Mouse (Mus musculus): ENCODE data around the gene Ogfod3. TPM values are rescaled to one million over a fixed set of nuclear protein-coding genes. Genes with fewer than 3 reads are reported as not detected.

Ogfod3 gene
- 22.1 and 23.6 TPM in 2 replicates for polyA plus RNA-seq (2015; fragmentation: Nextera tagmentation; extraction: Ambion mirVana)

DNA sequence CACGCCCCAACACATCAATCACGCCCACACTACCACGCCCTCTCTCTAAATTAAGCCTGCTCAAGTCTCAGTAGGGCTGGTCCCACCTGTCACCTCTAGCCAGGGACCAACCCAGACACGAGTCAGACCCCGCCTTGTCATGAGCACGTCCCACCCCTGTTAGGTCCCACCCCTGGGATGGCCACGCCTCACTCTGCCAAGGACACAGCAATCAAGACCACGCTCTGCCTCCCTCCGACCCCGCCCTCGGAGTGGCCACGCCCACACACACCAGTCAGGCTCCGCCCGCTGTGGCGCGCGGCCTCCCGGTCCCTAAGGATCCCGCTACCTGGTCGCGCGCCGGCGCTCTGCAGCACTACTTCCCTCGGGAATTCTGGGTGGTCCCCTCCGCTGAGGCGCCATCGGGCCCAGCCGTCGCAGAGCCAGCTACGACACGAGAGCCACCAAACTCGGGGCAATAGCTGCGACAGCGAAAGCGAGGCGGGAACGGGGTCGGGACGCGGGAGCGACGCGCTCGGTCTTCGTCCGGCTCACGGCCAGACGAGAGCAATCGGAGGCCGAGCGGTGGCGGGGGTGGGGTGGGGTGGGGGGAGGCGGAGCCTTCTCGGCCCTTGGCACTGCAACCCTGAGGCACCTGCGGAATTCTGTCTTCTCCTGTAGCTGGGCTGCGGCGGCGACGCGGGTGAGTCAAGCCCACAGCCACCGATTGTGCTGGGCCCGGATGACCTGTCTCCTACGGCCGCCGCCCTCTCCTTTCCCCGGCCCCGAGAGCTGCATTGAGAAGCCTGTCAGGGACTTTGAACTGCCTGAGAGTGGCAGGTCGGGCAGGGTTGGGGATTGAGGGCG is at the start of gene Ogfod3, which contains the start of gene Hexdc:
Gene Ogfod3 (minus strand): TSS at position 551 of the 846 bp plus-strand sequence.
Gene Hexdc (plus strand): TSS at position 273 of the 846 bp plus-strand sequence.

DNA sequence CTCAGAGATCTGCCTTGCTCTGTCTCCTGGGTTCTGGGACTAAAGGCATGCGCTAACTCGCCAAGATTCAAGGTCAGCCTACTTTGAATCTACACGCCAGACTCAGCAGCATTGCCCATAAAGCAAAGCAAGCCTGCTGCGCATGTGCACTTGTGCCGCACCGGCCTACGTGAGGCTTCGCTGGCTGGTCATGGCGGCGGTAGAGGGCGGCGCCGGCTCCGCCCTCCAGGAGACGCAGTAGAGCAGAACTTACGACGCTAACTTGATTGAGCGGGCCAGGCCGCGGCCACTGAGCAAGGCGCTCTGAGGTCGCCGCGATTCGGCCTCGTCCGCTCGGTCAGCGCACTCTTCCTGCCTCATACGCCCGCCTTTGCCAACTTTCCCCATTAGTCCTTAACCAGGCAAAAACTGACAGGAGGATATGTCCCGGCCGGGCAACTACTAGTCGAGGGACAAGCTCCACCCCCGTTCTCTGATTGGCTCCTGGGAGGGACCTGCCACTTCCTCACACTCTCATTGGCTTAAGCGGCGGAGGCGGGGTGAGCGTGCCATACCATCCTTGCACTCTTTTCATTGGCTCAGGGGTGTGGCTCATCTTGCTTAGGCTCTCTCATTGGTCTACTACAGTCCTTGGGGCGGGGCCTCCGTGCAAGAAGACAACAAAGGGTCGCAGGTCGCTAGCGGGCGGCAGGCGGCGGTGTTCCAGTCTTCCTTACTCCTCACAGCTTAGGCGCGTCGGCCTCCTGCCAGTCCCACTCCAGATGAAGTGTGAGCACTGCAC is 32.2 kb upstream of the Ogfod3 start, which contains the start of gene Narf:
Gene Narf (plus strand): TSS at position 690 of the 781 bp plus-strand sequence.

DNA sequence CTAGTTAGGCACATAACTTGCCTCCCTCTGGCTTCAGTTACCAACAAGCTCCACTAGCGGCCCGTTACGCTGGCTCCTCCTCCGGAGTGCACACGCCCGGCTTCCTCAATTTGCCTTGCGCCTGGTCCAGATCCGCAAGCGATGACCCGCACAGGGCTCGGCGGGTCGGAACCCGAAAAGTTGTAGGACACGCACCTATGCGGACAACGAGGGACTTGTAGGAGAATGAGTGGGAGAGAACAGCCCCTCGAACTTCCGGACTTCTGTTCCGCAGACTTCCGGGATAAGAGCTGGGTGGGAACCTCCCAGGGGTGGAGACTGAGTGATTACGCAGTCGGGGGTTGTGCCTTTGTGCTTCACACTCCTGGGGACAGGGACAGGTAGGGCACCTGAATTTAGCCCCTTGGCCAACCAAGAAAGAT is 24.5 kb upstream of the Ogfod3 start, which contains the start of gene Cybc1:
Gene Cybc1 (minus strand): TSS at position 305 of the 422 bp plus-strand sequence.

GRCm38 (mm10) chr11:121159971-121160370 is 44.5 kb downstream of the Ogfod3 start, which contains the start of gene Uts2r:
Uts2r (plus strand) TSS chr11:121160271.

DNA sequence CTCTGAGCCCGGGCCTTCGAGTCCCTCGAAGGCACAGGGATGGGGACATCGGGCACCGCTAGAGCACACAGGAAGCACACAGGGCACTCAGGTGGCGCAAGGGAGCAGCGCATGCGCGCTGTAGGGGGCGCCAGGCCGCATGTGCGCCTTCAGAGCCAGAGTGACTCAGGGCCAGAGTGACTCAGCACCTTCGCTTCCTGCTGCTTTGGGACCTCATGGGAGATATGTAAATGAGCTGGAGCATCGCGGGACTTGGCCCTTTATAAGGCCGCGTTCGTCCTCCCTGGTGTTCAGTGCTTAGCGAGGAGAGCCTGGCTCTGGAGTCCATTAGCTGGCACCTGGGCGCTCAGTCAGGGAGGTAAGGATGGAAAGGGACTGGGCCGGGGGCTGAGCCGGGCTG is 58.6 kb downstream of the Ogfod3 start, which contains the start of gene Tex19.1:
Gene Tex19.1 (plus strand): TSS at position 279 of the 400 bp plus-strand sequence.

Other genes with a start within 250 kb of the Ogfod3 start
- gene Csnk1d, start 213.4 kb downstream of the Ogfod3 start, polyA plus RNA-seq (2015; fragmentation: Nextera tagmentation; extraction: Ambion mirVana): 49.8 and 50.0 TPM in 2 replicates
- 0.13 and 0.50 TPM in 2 replicates for gene Cd7, start 165.3 kb downstream of the Ogfod3 start, polyA plus RNA-seq (2015; fragmentation: Nextera tagmentation; extraction: Ambion mirVana)
- gene Sectm1b, start 141.1 kb downstream of the Ogfod3 start, polyA plus RNA-seq (2015; fragmentation: Nextera tagmentation; extraction: Ambion mirVana): not detected in 2 replicates
- 0.10 and 0.16 TPM in 2 replicates for gene Sectm1a, start 123.5 kb downstream of the Ogfod3 start, polyA plus RNA-seq (2015; fragmentation: Nextera tagmentation; extraction: Ambion mirVana)
- gene Tex19.2, start 86.0 kb downstream of the Ogfod3 start, polyA plus RNA-seq (2015; fragmentation: Nextera tagmentation; extraction: Ambion mirVana): not detected in 2 replicates
- gene Tex19.1, start 58.6 kb downstream of the Ogfod3 start, polyA plus RNA-seq (2015; fragmentation: Nextera tagmentation; extraction: Ambion mirVana): 0.07 and 0.12 TPM in 2 replicates
- gene Uts2r, start 44.4 kb downstream of the Ogfod3 start, polyA plus RNA-seq (2015; fragmentation: Nextera tagmentation; extraction: Ambion mirVana): 2.7 and 3.2 TPM in 2 replicates
- 5.0 and 5.6 TPM in 2 replicates for gene Hexdc, start 278 bp downstream of the Ogfod3 start, polyA plus RNA-seq (2015; fragmentation: Nextera tagmentation; extraction: Ambion mirVana)
- 9.3 and 12.4 TPM in 2 replicates for gene Cybc1, start 24.6 kb upstream of the Ogfod3 start, polyA plus RNA-seq (2015; fragmentation: Nextera tagmentation; extraction: Ambion mirVana)
- gene Narf, start 32.5 kb upstream of the Ogfod3 start, polyA plus RNA-seq (2015; fragmentation: Nextera tagmentation; extraction: Ambion mirVana): 20.4 and 23.9 TPM in 2 replicates
- 3.8 and 4.1 TPM in 2 replicates for gene Foxk2, start 55.3 kb upstream of the Ogfod3 start, polyA plus RNA-seq (2015; fragmentation: Nextera tagmentation; extraction: Ambion mirVana)
- 54.1 and 57.8 TPM in 2 replicates for gene Wdr45b, start 149.7 kb upstream of the Ogfod3 start, polyA plus RNA-seq (2015; fragmentation: Nextera tagmentation; extraction: Ambion mirVana)
- 101 and 105 TPM in 2 replicates for gene Rab40b, start 183.5 kb upstream of the Ogfod3 start, polyA plus RNA-seq (2015; fragmentation: Nextera tagmentation; extraction: Ambion mirVana)
- gene Fn3krp, start 216.7 kb upstream of the Ogfod3 start, polyA plus RNA-seq (2015; fragmentation: Nextera tagmentation; extraction: Ambion mirVana): 6.3 and 6.8 TPM in 2 replicates
- gene Fn3k, start 230.2 kb upstream of the Ogfod3 start, polyA plus RNA-seq (2015; fragmentation: Nextera tagmentation; extraction: Ambion mirVana): 17.0 and 17.3 TPM in 2 replicates
- gene Tbcd, start 247.2 kb upstream of the Ogfod3 start, polyA plus RNA-seq (2015; fragmentation: Nextera tagmentation; extraction: Ambion mirVana): 14.2 TPM in 2 replicates